Mouse (Mus musculus): ENCODE measurements around the gene Agtpbp1.

Gene Agtpbp1

DNA sequence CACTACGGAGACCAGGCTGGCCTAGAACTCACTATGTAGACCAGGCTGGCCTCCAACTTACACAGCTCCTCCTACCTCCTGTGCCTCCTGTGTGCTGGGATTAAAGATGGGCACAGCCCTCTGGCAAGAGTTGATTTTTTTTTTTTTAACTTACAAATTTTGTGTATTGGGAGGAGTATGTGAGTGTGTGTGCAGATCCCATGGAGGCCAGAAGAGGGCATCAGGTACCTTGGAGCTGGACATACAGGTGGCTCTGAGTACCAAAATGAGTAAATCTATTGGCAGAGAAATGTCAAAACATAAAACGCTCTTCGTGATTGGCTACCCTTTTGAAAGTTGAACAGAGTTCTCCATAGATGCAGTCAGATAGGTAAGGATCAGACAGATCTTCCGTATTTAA is 4.1 kb downstream of the Agtpbp1 start:
- no peak for DNase-seq (ENCODE audit: low spot score in 2 of 2)

GRCm38 (mm10) chr13:59572549-59572948 is 12.5 kb downstream of the Agtpbp1 start:
- DNase-seq (ENCODE audit: low spot score in 2 of 2), result peak; percentile 43 to 64

DNA sequence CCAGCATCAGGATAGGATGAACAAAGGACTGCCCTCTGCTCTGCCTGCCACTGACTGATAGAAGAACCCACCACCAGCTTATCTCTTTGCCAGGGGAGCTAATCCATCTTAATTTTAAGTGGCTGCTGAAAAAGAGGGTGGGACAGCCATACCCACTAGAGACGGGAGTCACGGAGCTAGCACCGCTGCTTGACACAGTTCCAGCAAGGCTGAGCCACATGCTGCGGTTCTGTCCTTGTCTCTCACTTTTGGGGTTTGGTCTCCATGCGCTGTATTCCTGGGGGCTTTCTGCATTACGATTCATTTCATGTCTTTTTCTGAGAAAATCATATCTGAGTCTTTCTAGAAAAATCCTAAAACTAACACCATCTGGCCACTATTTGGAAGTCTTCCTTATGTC is 13.9 kb downstream of the Agtpbp1 start:
- DNase-seq (ENCODE audit: low spot score in 2 of 2), result no peak

DNA sequence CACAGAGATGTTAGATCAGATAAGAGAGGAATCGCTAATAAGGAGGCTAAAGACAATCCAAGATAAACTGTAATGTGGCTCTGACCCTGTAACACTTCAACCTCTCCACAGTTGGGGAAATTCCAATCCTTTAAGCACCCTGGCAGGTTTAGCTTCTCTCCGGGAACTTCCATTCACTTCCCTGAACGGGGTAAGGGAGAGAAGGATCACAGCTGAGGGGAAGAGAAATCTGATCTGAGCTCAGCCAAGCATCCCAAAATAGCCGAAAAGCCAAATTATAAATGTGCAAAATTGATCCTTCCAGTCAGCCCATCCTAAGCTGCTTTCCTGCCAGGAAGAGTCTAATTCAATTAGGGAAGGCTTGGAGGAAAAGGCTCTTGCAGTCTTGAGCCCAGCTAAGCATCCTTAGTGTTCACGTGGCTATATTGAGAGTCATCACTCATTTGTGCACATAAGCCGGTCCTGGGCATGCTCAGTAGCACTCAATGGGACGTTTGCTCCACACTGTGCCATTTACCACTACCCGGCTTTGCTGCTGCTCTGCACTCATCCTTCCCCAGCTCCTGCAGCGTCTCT is 19.0 kb downstream of the Agtpbp1 start:
- no peak for DNase-seq (ENCODE audit: low spot score in 2 of 2)

GRCm38 (mm10) chr13:59564923-59565322 is 20.1 kb downstream of the Agtpbp1 start:
- no peak for DNase-seq (ENCODE audit: low spot score in 2 of 2)

DNA sequence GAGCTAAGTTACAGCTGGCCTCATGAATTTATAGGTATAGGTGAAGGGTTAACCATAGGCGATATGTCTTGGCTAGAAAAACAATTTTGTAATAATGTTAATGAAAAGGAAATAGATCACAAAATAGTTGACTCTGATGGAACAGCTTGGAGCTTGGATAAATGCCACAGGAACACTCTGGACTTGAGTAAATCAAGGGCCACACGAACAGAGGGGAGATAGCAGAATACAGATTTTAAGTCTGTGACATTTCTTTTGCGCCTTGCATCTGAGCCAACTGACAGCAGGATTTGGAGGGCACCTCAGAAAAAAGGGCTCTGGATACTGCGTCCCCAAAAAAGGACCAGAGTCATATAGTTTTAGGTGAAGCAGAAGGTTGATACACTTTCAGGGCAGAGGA is 20.5 kb downstream of the Agtpbp1 start:
- no peak for DNase-seq (ENCODE audit: low spot score in 2 of 2)

DNA sequence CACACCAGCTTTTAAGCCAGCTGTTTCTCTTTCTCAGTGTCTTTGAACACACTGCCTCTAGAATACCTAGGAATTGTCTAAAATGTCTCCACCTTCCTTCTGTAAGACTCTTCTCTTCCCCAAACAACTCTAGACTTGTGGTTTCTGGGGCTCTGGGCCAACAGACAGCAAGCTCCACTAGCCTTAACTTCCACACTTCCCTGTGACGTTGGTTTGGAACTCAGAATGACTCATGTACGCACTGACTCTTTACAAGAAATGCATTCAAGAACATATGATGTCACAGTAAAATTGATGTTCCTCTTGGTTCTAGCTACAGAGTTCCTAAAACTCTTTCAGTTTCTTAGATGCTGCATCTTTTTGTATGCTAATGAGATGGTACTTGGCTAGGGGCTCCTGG is 22.6 kb downstream of the Agtpbp1 start:
- DNase-seq (ENCODE audit: low spot score in 2 of 2), result no peak

DNA sequence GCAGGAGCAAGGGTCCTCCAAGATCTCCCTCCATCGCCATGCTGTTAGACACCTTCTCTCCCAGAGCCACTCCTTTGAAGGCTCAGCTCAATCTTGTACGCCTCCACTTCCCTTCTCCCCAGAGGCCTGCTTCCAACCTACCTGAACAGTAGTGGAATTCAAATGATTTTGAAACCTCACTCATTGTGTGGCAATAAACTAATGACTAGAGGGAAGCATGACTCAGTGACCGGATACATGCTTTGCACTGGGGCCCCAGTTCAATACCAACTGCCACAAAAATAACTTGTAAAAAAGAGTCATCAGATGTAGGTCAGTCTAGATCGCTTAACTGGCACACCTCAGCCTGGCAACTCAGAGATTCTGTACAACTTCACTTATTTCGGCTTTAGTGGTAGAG is 26.3 kb downstream of the Agtpbp1 start:
- no peak for DNase-seq (ENCODE audit: low spot score in 2 of 2)

- peak; percentile 82 to 86 for DNase-seq (ENCODE audit: low spot score in 2 of 2)
Measured at GRCm38 (mm10) chr13:59557185-59557985, 27.6 kb downstream of the Agtpbp1 start.

- DNase-seq (ENCODE audit: low spot score in 2 of 2), result peak; percentile 20 to 26
Measured at GRCm38 (mm10) chr13:59556670-59557069, 28.4 kb downstream of the Agtpbp1 start.

DNA sequence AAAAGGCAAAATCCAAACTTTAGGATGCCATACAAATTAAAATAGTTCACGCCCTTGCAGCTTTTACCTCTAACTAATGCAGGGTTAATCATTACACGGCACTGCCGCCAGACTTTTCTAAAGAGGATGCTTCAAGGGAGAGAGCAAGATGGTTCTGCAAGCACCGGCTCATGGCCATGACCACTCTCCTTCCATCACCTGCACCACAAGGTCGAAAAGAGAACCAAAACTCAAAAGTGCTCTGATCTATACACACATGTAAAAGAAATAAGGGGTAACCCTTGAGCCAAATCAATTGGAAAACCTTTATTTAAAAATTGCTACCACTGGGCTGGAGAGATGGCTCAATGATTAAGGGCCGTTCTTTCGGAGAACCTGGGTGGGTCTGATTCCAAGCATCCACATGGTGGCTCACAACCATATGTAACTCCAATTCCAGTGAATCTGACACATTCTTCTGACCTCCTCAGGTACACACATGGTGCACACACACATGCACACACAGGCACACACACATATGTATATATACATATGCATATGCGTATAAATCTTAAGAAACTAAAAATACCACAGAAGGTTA is 29.3 kb downstream of the Agtpbp1 start:
- DNase-seq (ENCODE audit: low spot score in 2 of 2), result no peak

DNA sequence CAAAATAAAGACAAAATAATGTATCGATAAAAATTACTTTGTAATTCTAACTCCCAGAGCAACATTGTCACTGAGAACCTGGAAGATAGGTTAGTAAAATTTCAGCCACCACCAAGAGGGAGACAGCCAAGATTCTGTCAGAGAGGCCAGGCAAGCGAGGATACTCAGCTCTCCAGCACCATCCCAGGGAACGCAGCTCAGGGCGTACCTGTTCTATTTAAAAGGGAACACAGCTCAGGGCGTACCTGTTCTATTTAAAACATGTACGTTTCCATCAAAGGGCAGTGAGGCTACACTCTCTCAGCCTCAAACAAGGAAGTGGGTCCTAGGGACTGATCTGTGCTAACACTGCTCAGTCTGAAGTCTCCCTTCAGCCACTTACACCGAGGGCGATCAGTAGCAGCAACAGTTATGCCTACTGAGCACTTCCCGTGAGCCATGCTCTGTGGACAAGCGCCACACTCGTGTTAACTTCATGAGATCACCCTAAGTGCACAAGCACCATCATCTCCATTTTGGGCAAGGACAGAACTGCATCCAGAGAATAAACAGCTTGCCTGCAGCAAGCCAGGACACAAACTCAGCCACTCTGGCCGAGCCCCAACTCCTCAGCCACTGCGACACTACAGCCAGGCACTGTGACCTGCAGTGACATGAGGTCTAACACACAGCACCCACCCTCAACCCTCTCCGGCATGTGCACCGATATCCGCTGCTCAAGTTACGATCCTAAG is 30.1 kb downstream of the Agtpbp1 start:
- no peak for DNase-seq (ENCODE audit: low spot score in 2 of 2)

DNA sequence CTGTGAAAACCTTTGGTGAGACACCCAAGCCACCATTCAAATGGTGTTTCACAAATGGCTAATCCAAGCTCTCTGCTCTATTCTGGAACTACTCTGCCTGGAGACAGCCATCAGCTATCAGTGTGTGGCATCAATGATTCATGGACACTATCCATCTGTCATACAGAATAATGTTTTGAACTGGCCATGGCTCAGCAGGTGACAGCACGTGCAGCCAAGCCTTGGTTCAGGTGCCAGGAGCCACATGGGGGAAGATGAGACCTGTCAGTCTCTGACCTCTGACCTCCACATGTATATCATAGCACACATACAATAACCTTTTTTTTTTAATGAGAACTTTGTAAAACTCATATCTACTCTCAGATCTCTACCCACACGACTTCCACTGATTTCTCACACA is 32.3 kb downstream of the Agtpbp1 start:
- DNase-seq (ENCODE audit: low spot score in 2 of 2), result no peak

- no peak for DNase-seq (ENCODE audit: low spot score in 2 of 2)
Measured at GRCm38 (mm10) chr13:59552286-59552685, 32.7 kb downstream of the Agtpbp1 start.

DNA sequence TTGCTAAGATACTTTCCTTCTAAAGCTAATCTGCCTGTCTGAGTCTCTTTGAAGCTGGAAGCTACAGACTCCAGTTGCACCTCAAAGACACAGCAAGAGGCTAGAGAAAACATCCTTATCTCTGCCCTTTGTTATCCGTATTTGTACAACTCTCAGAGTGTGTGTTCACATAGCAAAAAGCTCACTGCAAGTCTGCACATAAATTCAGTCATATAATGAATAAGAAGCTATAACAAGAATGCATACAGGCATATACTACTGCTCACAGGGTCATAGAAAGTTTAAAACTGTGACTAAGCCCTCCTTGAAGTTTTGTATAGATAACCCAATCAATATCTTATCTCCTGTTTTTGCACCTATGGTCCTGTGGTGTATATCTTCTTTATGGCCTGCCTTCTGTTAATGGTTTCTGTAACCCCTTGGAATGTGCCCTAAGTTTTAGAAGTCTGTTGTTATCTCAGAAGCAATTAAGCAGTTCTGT is 35.7 kb downstream of the Agtpbp1 start:
- DNase-seq (ENCODE audit: low spot score in 2 of 2), result no peak

- DNase-seq (ENCODE audit: low spot score in 2 of 2), result no peak
Measured at GRCm38 (mm10) chr13:59547716-59548115, 37.3 kb downstream of the Agtpbp1 start.

GRCm38 (mm10) chr13:59547091-59547490 is 37.9 kb downstream of the Agtpbp1 start:
- DNase-seq (ENCODE audit: low spot score in 2 of 2), result no peak

GRCm38 (mm10) chr13:59542411-59542810 is 42.6 kb downstream of the Agtpbp1 start:
- no peak for DNase-seq (ENCODE audit: low spot score in 2 of 2)

GRCm38 (mm10) chr13:59540030-59540429 is 45.0 kb downstream of the Agtpbp1 start:
- no peak for DNase-seq (ENCODE audit: low spot score in 2 of 2)

DNA sequence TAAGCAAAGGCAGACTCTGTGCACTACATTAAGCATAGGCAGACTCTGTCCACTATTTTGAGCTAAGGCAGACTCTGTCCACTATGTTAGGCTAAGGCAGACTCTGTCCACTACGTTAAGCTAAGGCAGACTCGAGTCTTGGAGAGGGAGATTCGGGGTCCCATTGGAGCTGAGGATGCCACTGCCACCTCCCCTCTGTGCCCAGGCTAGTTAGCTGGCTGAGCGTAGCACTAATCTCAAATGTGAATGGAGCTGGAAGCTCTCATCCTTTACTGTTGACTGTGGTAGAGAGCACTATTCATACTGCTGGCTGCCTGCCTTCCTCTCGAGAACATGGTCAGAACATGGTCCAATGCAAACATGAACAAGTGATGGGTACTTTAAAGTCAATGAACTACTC is 46.4 kb downstream of the Agtpbp1 start:
- no peak for DNase-seq (ENCODE audit: low spot score in 2 of 2)

DNA sequence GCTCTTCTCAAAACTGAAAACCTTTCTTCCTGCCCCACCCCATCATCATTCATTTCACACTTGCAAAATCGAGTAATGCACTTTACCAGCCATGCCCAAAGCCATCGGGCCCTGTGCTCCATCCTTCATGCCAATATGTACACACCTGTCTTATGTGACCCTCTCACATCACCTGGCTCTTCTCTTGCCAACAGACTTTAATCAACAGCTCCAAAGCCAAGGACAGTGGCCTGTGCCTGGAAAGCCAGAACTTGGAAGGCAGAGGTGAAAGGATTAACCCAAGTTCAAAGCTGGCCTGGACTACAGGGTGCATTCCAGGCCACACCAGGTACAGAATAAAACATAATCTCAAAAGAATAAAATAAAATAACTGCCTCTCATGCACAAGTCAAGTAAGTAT is 48.4 kb downstream of the Agtpbp1 start:
- no peak for DNase-seq (ENCODE audit: low spot score in 2 of 2)

DNA sequence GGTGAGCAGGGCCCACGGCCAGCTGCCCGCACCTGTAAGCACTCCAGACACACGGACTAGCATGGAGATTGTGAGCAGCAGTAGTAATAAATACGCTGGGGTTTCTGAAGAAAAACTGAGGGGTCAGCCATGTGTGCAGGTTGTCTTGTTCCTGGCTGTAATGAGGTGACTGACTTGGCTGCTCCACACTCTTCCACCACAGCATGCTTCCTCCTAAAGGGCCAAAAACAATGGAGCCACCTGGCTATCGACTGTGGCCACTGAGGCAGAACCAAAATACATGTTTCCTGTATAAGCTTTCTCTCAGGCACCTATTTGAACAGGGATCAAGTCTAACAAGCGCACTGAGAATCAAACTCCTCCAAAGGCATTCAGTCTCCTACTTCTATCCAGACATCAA is 49.3 kb downstream of the Agtpbp1 start:
- DNase-seq (ENCODE audit: low spot score in 2 of 2), result no peak
